Mouse (Mus musculus): ENCODE data around the gene Zfp606.

Zfp606 gene

GRCm38 (mm10) chr7:12478158-12479008 lies at the start of gene Zfp606:
Zfp606 (plus strand) TSS chr7:12478293.
- DNase-seq (ENCODE audit: low spot score), result peak; percentile 89

DNA sequence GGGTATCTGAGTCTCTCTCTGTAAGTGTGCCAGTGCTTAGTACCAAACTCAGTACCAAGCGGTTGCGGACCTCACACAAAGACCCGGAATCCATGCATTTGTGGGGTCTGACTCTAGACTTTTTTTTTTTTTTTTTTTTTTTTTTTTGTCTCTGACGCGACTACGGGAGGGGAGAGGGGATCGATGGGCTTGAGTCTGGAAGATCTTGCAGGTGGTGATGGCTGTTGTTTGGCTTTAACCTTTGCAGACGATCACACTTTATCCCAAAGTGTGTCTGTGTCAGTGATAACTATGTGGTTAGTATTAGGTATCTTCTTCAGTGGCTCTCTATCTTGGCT lies 885 bp downstream of the Zfp606 start:
- DNase-seq (ENCODE audit: low spot score), result no peak

- no peak for DNase-seq (ENCODE audit: low spot score)
Measured at GRCm38 (mm10) chr7:12479525-12479924, 1.4 kb downstream of the Zfp606 start.

GRCm38 (mm10) chr7:12483771-12484170 lies 5.7 kb downstream of the Zfp606 start:
- DNase-seq (ENCODE audit: low spot score), result no peak

- DNase-seq (ENCODE audit: low spot score), result no peak
Measured at GRCm38 (mm10) chr7:12485956-12486355, 7.9 kb downstream of the Zfp606 start.

DNA sequence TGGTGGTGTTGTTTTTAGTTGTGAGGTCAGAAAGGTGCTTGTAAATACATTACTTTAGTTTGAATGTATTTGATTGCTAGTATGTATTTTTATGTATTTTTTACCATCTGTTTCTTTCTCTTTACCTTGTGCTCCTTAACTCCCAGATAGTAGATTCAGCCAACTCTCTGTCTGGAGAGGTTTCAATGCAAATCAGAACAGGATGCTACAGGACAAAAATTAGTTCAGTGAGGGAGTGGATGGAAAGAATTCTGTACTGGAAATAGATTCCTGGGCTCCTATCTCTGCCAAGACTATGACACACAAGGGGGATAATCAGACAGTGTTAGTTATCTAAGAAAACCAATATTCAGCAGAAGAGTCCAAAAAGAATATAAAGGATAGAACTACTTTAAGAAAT lies 8.6 kb downstream of the Zfp606 start:
- no peak for DNase-seq (ENCODE audit: low spot score)

DNA sequence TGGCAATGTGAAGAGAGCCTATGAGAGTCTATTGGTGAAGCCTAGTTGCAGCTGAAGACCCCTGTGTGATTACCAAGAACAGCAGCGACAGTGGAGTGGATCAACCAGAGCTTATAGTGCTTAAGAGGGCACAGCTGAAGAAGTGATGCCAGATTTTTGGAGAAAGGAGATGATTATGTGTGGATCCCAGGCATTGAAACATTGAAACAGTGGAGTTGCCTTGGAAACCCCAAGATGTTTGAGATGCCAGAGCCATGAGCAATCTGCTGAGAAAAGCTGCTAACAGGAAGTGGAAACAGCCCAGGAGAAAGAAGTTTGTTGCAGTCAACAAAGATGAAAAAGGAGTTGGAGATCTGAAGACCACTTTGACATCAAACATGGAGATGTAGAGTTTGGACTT lies 32.8 kb downstream of the Zfp606 start:
- no peak for DNase-seq (ENCODE audit: low spot score)

- no peak for DNase-seq (ENCODE audit: low spot score)
Measured at GRCm38 (mm10) chr7:12512217-12512616, 34.1 kb downstream of the Zfp606 start, which contains the start of gene 2900092C05Rik. 2900092C05Rik (plus strand) TSS chr7:12512517.

Data from layer of hippocampus, adult 11-12 months (tissue).